Mouse (Mus musculus) forebrain, embryonic 11.5 days (tissue): Measurements from ENCODE around the gene Ddx56. TPM values are rescaled to one million over a fixed set of nuclear protein-coding genes. Genes with fewer than 3 reads are reported as not detected.

ENCODE experiments used
- ATAC-seq: fragments of 200-750 bp; cut with Nextera tagmentation; replicated peaks from 2 replicates; pipeline ENCODE4 v1.8.0; 2017; ENCODE audit warnings: moderate TSS enrichment; ENCODE audit not compliant: low FRiP score
- DNase-seq: peaks from one replicate; pipeline ENCODE4 v3.0.0-alpha.2; 2017; ENCODE audit warnings: low spot score
- H3K27ac ChIP-seq: fragments of 300-500 bp; sonication (generic); 2 replicates; pipeline ENCODE4 v1.5.1; 2014; ENCODE audit warnings: low read depth, low read length
- H3K27me3 ChIP-seq: fragments of 300-500 bp; sonication (generic); 2 replicates; pipeline ENCODE4 v1.6.1; 2014; ENCODE audit warnings: mild to moderate bottlenecking, low read length, mixed read lengths; ENCODE audit not compliant: control insufficient read depth, insufficient read depth
- H3K36me3 ChIP-seq: fragments of 300-500 bp; sonication (generic); 2 replicates; pipeline ENCODE4 v1.6.1; 2014; ENCODE audit warnings: mild to moderate bottlenecking, low read length, moderate library complexity, mixed read lengths; ENCODE audit not compliant: control insufficient read depth, insufficient read depth
- H3K4me1 ChIP-seq: fragments of 300-500 bp; sonication (generic); replicated peaks from 2 replicates; pipeline ENCODE4 v1.6.1; 2014; ENCODE audit warnings: low read length, mixed read lengths; ENCODE audit not compliant: control insufficient read depth, insufficient read depth
- H3K4me2 ChIP-seq: fragments of 300-500 bp; sonication (generic); 2 replicates; pipeline ENCODE4 v1.6.1; 2014; ENCODE audit warnings: low read depth, mild to moderate bottlenecking, low read length, moderate library complexity, mixed read lengths; ENCODE audit not compliant: severe bottlenecking
- H3K4me3 ChIP-seq: fragments of 300-500 bp; sonication (generic); 2 replicates; pipeline ENCODE4 v1.5.1; 2014; ENCODE audit warnings: low read depth, low read length
- H3K9ac ChIP-seq: fragments of 300-500 bp; sonication (generic); 2 replicates; pipeline ENCODE4 v1.6.1; 2014; ENCODE audit warnings: low read length
- H3K9me3 ChIP-seq: fragments of 300-500 bp; sonication (generic); 2 replicates; pipeline ENCODE4 v1.6.1; 2016; ENCODE audit warnings: low read length, mixed read lengths; ENCODE audit not compliant: control insufficient read depth
- WGBS: fragments of 180-500 bp; shearing (Covaris S2); extraction: QIAGEN DNeasy Blood & Tissue Kit; methylation state at CpG from one replicate; pipeline ENCODE4 v1.1.7; 2014; 5-methylcytosine and 5-hydroxymethylcytosine counted together
- polyA plus RNA-seq: library from polyadenylated mRNA; unstranded; fragments of >200 nt; fragmentation: Nextera tagmentation; extraction: Ambion mirVana; gene quantifications from 2 replicates; pipeline ENCODE4 v1.2.1, GENCODE M21; 2014

The Ddx56 gene
- polyA plus RNA-seq, 1 experiment from 2014 or later = 104 TPM

DNA sequence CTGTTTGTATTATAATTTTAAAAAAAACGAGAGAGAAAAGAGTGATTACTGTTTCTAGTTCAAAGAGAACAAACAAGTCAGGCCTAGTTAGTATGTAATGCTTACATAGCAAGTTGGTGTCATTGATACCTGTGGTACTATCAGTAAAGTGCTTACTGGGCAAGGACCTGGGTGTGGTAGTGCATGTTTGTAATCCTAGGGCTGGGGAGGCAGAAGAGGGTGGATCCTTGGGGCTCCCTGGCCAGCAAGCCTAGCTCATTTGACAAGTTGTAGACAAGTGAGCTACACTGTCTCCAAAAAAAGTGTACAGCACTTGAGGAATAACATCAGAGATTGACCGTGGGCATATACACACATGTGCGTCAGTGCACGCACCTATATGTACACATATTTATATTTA, 27.1 kb upstream of the Ddx56 start:
- H3K4me1 ChIP-seq = peaks cover 6% of the 10 kb centered on the region; the same call in 1 of the 2 replicates
- no peaks in the 10 kb centered on the region for H3K27me3 ChIP-seq
- DNase-seq = no peak
- ATAC-seq = no peak
- 93% methylated on average over 4 of the region's 4 CpGs for WGBS
- H3K9me3 ChIP-seq = no peaks in the 10 kb centered on the region
- no peak overlapping the region for H3K4me2 ChIP-seq
- H3K9ac ChIP-seq = no peak overlapping the region
- H3K4me3 ChIP-seq = no peak overlapping the region
- H3K27ac ChIP-seq = no peak overlapping the region
- H3K36me3 ChIP-seq = peaks cover 2% of the 10 kb centered on the region; the same call in 1 of the 2 replicates

DNA sequence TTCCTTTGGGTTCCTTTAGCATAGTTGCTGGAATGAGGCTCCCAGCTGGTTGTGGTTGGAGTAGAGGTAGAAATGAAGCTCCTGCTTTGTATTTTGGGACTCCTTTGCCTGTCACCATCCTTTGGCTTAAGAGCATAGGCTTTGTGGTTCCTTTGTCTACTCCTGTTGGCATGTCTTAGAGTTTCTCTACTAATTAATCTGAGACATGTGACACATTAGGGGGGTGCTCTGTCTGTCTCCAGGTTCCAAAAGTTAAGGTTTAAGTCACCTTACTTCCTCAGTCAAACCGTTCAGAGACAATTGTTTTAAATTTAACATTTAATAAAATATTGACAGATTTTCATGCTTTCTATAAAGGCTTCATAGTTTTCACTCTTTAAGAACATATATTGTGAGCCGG, 26.0 kb upstream of the Ddx56 start:
- no peak for DNase-seq
- Histone ChIP-seq H3K9ac (no peak overlapping the region), H3K27ac (no peak overlapping the region), H3K27me3 (no peaks in the 10 kb centered on the region), H3K4me3 (no peak overlapping the region), H3K9me3 (no peaks in the 10 kb centered on the region), H3K36me3 (peaks cover 1% of the 10 kb centered on the region; the same call in 1 of the 2 replicates), H3K4me1 (peaks cover 6% of the 10 kb centered on the region; the same call in 1 of the 2 replicates), H3K4me2 (no peak overlapping the region)
- WGBS = 92% methylated on average over 2 of the region's 2 CpGs
- ATAC-seq = no peak

DNA sequence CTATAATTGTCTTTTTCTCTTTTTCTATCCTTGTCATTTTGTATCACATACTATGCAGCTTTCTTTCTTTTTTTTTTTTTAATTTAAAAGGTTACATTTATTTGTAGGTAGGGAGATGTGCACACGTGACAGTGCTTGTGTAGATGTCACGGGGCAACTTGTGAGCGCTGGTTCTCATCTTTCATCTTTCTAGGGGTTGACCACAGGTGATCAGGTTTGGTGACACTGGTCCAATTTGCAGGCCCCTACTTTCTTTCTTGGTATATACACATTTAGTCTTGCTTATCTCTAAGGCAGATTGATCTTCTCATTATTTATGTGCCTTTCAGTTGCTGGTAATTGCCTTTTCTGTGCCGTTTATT, 25.4 kb upstream of the Ddx56 start:
- H3K4me2 ChIP-seq = no peak overlapping the region; the same call in 1 of the 2 replicates
- peak overlapping the region; percentile 80 for H3K4me3 ChIP-seq
- ATAC-seq (no peak), DNase-seq (no peak)
- H3K9ac ChIP-seq = no peak overlapping the region
- H3K27ac ChIP-seq = no peak overlapping the region
- H3K27me3 ChIP-seq = no peaks in the 10 kb centered on the region
- H3K36me3 ChIP-seq = no peaks in the 10 kb centered on the region; the same call in 1 of the 2 replicates
- 95% methylated on average over 4 of the region's 4 CpGs for WGBS
- H3K4me1 ChIP-seq = peaks cover 6% of the 10 kb centered on the region; the same call in 1 of the 2 replicates
- H3K9me3 ChIP-seq = no peaks in the 10 kb centered on the region

DNA sequence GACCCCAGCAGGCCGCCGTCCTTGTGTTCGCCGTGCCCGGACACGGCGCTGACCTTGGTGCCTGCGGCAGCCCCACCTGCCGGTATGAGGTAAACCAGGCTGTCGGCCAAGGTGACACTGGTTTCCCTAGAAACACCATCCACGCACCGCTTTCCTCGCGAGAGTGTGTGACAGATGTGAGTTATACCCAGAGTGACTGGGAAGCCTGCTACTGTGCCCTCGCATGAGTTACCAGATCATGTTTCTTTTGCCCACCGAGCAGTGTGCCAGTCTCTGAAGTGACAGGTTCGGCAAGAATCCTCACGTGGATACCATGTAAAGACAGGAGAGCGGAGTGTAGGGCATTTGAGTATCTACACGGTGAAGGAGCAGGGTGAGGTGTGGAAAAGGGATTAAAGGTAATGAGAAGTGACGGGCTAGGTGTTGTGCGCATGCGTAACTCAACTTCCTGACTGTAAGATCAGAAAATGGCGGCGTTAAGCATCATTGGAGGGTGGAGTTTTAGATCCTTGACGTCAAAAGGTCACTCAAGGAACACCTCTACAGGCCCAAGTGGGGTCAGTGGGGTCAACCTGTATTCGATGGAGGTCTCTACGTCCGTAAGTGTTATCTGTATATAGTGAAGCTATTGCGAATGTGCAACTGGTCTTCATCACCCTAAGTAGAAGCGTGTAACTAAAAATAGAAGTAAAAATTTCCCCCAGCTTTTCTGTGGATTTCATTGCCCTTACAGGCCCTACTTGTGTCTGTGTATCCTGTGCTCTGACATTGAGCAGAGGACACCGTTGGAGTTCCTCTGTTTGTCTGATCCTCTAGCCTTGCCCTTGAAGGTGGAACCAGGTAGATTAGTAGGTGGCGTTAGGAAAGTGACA, 24.8 kb upstream of the Ddx56 start:
- no peaks in the 10 kb centered on the region for H3K9me3 ChIP-seq
- H3K36me3 ChIP-seq = no peaks in the 10 kb centered on the region; the same call in 1 of the 2 replicates
- ATAC-seq (peak; percentile 26), DNase-seq (peak; percentile 63)
- peak overlapping the region; percentile 62 for H3K9ac ChIP-seq
- peak overlapping the region; percentile 57; the same call in 1 of the 2 replicates for H3K27ac ChIP-seq
- peak overlapping the region; percentile 80 for H3K4me3 ChIP-seq
- WGBS = 20% methylated on average over 33 of the region's 33 CpGs
- peaks cover 6% of the 10 kb centered on the region; the same call in 1 of the 2 replicates for H3K4me1 ChIP-seq
- H3K4me2 ChIP-seq = peak overlapping the region; percentile 93
- no peaks in the 10 kb centered on the region for H3K27me3 ChIP-seq

DNA sequence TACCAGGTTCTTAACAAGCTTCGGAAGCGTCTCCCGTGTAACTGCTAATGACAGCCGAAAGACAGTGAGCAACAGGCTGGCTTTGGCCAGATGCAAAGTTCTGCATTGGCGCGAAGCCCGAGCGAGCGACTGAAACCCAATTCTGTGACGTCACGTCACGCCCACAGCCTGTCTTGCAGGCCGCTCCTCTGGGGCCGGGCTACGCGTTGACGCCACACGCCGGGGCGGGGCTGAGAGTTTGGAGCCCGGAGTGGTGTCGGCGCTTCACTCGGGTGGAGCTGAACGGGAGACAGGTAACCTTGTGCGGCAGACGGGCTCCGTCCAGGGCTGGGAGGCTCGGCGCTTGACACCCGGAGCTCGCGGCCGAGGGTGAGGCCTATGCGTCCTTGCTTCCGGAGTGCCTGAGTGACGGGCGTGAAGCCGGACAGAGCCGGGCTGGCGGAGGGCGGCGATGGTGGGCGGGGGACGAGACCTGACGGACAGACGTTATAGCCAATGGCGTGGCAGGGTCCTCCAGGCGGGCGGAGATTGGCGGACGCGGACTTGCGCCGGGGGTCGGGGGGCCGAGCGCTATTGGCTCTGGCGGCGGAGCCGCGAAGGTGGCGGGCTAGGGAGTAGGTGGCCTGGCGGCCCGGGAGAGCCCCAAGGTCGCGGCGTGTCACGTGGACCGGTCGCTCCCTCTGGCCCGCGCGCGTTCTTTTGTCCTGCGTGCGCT, 24.0 kb upstream of the Ddx56 start, which contains the start of gene Ogdh:
Gene Ogdh (plus strand): TSS at position 233 of the 715 bp plus-strand sequence.
- peak; percentile 99 for DNase-seq
- H3K9ac ChIP-seq = peak within 1 kb of the TSS; percentile 62
- WGBS = 0% methylated on average over 73 of the region's 77 CpGs

DNA sequence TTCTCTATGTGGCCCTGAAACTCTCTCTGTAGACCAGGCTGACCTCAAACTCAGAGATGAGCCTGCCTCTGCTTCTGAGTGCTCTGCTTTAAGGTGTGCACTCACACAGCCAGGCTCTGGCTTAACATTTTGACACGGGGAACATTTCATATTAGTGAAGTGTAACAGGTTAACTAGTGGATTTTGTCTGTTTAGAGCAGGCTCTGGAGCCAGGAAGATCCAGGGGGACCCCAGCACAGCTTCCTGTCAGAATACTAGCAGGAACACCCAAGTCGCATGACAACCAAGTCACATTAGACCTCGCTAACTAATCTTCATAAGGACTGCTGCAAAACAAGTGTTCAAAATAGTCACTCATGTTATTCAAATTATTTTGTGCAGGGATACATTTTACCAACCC, 23.3 kb upstream of the Ddx56 start:
- 31% methylated on average over 3 of the region's 3 CpGs for WGBS

More for the DNA sequence above, 24.0 kb upstream of the Ddx56 start, which contains the start of gene Ogdh:
- H3K27ac ChIP-seq = peak within 1 kb of the TSS; percentile 57; the same call in 1 of the 2 replicates
- H3K36me3 ChIP-seq = no peaks in the 10 kb centered on the region
- peak within 1 kb of the TSS; percentile 80 for H3K4me3 ChIP-seq
- H3K4me1 ChIP-seq = peaks cover 6% of the 10 kb centered on the region; the same call in 1 of the 2 replicates
- H3K4me2 ChIP-seq = peak within 1 kb of the TSS; percentile 93
- ATAC-seq = peak; percentile 98
- no peaks in the 10 kb centered on the region for H3K9me3 ChIP-seq
- H3K27me3 ChIP-seq = no peaks in the 10 kb centered on the region

DNA sequence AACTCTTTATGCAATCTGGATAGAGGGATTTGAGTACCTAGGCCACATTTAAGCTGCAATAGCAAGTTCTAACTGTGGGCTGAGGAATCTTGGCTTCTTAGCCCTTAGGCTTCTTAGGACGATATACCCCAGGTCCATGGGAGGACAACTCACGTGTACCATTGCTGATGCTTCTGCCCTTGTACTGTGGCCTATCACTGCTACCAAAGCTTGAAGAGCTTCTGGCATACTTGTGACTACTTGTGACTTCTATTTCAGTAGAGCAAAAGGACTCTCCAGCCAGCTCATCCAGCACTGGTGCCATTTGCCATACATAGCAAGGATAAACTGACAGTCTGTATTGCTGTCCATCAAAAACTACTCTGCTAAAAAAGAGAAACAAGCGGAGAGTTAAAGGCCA, 22.6 kb upstream of the Ddx56 start:
- Histone ChIP-seq H3K4me2 (no peak overlapping the region), H3K27me3 (no peaks in the 10 kb centered on the region), H3K4me3 (no peak overlapping the region), H3K27ac (no peak overlapping the region), H3K9me3 (no peaks in the 10 kb centered on the region), H3K4me1 (peaks cover 6% of the 10 kb centered on the region; the same call in 1 of the 2 replicates), H3K9ac (no peak overlapping the region), H3K36me3 (no peaks in the 10 kb centered on the region)
- 92% methylated on average over 3 of the region's 3 CpGs for WGBS
- DNase-seq (no peak), ATAC-seq (no peak)

More for the DNA sequence above, 23.3 kb upstream of the Ddx56 start:
- H3K27ac ChIP-seq = no peak overlapping the region
- H3K4me3 ChIP-seq = peak overlapping the region; percentile 80
- no peaks in the 10 kb centered on the region for H3K36me3 ChIP-seq
- DNase-seq (no peak), ATAC-seq (no peak)
- peak overlapping the region; percentile 62 for H3K9ac ChIP-seq
- no peaks in the 10 kb centered on the region for H3K9me3 ChIP-seq
- peak overlapping the region; percentile 93 for H3K4me2 ChIP-seq
- H3K4me1 ChIP-seq = peaks cover 6% of the 10 kb centered on the region; the same call in 1 of the 2 replicates
- H3K27me3 ChIP-seq = no peaks in the 10 kb centered on the region

DNA sequence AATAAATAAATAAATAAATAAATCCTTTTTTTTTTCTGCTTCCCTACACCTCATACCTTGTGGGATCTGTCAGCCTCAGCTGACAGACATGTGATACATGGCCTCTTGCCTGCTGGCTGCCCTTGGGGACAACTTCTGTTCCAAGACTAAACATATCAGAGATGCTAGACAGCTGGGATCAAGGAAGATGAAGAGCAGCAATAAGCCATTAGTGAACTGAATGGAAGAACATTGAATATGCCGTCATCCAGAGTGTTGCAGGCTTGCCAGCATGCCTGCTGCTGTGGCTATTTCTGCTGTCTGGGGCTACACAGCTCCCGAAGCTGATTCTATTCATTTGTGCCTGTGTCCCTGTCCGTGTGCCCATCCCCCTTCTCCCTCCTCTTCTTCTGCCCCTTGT, 15.4 kb upstream of the Ddx56 start:
- Histone ChIP-seq H3K36me3 (no peaks in the 10 kb centered on the region), H3K27me3 (no peaks in the 10 kb centered on the region), H3K9ac (no peak overlapping the region), H3K27ac (no peak overlapping the region), H3K4me2 (no peak overlapping the region), H3K9me3 (peaks cover 2% of the 10 kb centered on the region; the same call in 1 of the 2 replicates), H3K4me3 (no peak overlapping the region), H3K4me1 (no peaks in the 10 kb centered on the region)
- 93% methylated on average over 3 of the region's 3 CpGs for WGBS
- ATAC-seq (no peak), DNase-seq (no peak)
